8 mouse cellular contexts compared by ENCODE assay signal in genomic region chr6:92943057-92943781, GRCm38 (mm10). TPM values are rescaled to one million over a fixed set of nuclear protein-coding genes. Genes with fewer than 3 reads are reported as not detected.
DNase-seq lines count a peak whose midpoint lies in the region; ATAC-seq and TF ChIP-seq lines count a peak whose summit lies in the region.

Gene Adamts9 (minus strand): TSS chr6:92943492.

- H3K4me2 ChIP-seq in forebrain, embryonic 11.5 days (ENCODE audit: low read depth, low read length, severe bottlenecking), result peak within 1 kb of the TSS; percentile 89
- peak within 1 kb of the TSS; percentile 86 for H3K4me2 ChIP-seq in heart, embryonic 16.5 days (ENCODE audit: low read depth, low read length)
- peak within 1 kb of the TSS; percentile 70 for H3K4me2 ChIP-seq in liver, postnatal 0 days (ENCODE audit: low read depth, low read length)

- no peak for TF ChIP-seq EP300 in liver, postnatal 0 days (IDR thresholded peaks at IDR 0.05; ENCODE audit: low read depth)

- TF ChIP-seq CTCF in liver, postnatal 0 days (IDR thresholded peaks at IDR 0.05; ENCODE audit: low read depth), result 0 out of 2 replicates have a peak, but pooled peaks have one; percentile 7

- H3K27me3 ChIP-seq in forebrain, embryonic 11.5 days (ENCODE audit: control insufficient read depth, insufficient read depth, low read length), result peaks cover 8% of the 10 kb centered on the region; the same call in 1 of the 2 replicates
- H3K27me3 ChIP-seq in heart, embryonic 16.5 days (ENCODE audit: control insufficient read depth, insufficient read depth, low read length), result no peaks in the 10 kb centered on the region; the same call in 1 of the 2 replicates
- H3K27me3 ChIP-seq in liver, postnatal 0 days (ENCODE audit: insufficient read depth, low read length), result peaks cover 54% of the 10 kb centered on the region

- H3K9me3 ChIP-seq in forebrain, embryonic 11.5 days (ENCODE audit: control insufficient read depth, low read length), result no peaks in the 10 kb centered on the region; the same call in 1 of the 2 replicates
- peaks cover 7% of the 10 kb centered on the region for H3K9me3 ChIP-seq in heart, embryonic 16.5 days (replicated peaks; ENCODE audit: control insufficient read depth, low read length)
- no peaks in the 10 kb centered on the region for H3K9me3 ChIP-seq in liver, postnatal 0 days (ENCODE audit: low read length)

- peak within 1 kb of the TSS; percentile 54 for H3K4me3 ChIP-seq in forebrain, embryonic 11.5 days (ENCODE audit: low read depth, low read length)
- peak within 1 kb of the TSS; percentile 74 for H3K4me3 ChIP-seq in heart, embryonic 16.5 days (ENCODE audit: low read length)
- peak within 1 kb of the TSS; percentile 49 for H3K4me3 ChIP-seq in liver, postnatal 0 days (ENCODE audit: low read depth, low read length)

- peak; percentile 7 for DNase-seq in thymus, postnatal 14 days
- DNase-seq in thymus, postnatal 0 days (ENCODE audit: low spot score), result no peak
- peak; percentile 87 for DNase-seq in forebrain, embryonic 11.5 days (ENCODE audit: low spot score)
- DNase-seq in kidney, postnatal 14 days, result peak; percentile 93
- peak; percentile 62 for DNase-seq in liver, postnatal 0 days
- peak; percentile 90 for DNase-seq in ovary, adult 18-20 months (ENCODE audit: low spot score)
- peak; percentile 86 for DNase-seq in urinary bladder, postnatal 4 days (ENCODE audit: low spot score in 2 of 2)

- ATAC-seq in forebrain, embryonic 11.5 days (replicated peaks; ENCODE audit: low FRiP score), result peak; percentile 73
- peak; percentile 82 for ATAC-seq in heart, embryonic 16.5 days (replicated peaks; ENCODE audit: extremely low read depth, insufficient read depth, low FRiP score)
- ATAC-seq in liver, postnatal 0 days, result peak; percentile 43

- H3K36me3 ChIP-seq in forebrain, embryonic 11.5 days (ENCODE audit: control insufficient read depth, insufficient read depth, low read length), result no peaks in the 10 kb centered on the region
- peaks cover 4% of the 10 kb centered on the region; the same call in 1 of the 2 replicates for H3K36me3 ChIP-seq in heart, embryonic 16.5 days (ENCODE audit: control insufficient read depth, insufficient read depth)
- no peaks in the 10 kb centered on the region for H3K36me3 ChIP-seq in liver, postnatal 0 days (replicated peaks; ENCODE audit: insufficient read depth, low read length)

- under 1% methylated on average over 48 of the region's 68 CpGs for WGBS in forebrain, embryonic 11.5 days
- under 1% methylated on average over 67 of the region's 68 CpGs for WGBS in heart, embryonic 16.5 days
- WGBS in liver, postnatal 0 days (ENCODE audit: insufficient replicate concordance), result under 1% methylated on average over 46 of the region's 68 CpGs

- peaks cover 3% of the 10 kb centered on the region; the same call in 1 of the 2 replicates for H3K4me1 ChIP-seq in forebrain, embryonic 11.5 days (replicated peaks; ENCODE audit: control insufficient read depth, insufficient read depth, low read length)
- peaks cover 10% of the 10 kb centered on the region for H3K4me1 ChIP-seq in heart, embryonic 16.5 days (ENCODE audit: control insufficient read depth, insufficient read depth, low read length)
- no peaks in the 10 kb centered on the region for H3K4me1 ChIP-seq in liver, postnatal 0 days (ENCODE audit: insufficient read depth)

- H3K9ac ChIP-seq in forebrain, embryonic 11.5 days (ENCODE audit: low read length), result peak within 1 kb of the TSS; percentile 64
- peak within 1 kb of the TSS; percentile 90 for H3K9ac ChIP-seq in heart, embryonic 16.5 days (ENCODE audit: low read length)
- H3K9ac ChIP-seq in liver, postnatal 0 days (replicated peaks), result peak within 1 kb of the TSS; percentile 30; the same call in 1 of the 2 replicates

- no peak within 1 kb of the TSS for H3K27ac ChIP-seq in forebrain, embryonic 11.5 days (ENCODE audit: low read depth, low read length)
- H3K27ac ChIP-seq in heart, embryonic 16.5 days (ENCODE audit: low read length), result peak within 1 kb of the TSS; percentile 89
- peak within 1 kb of the TSS; percentile 56 for H3K27ac ChIP-seq in liver, postnatal 0 days (ENCODE audit: low read depth)

RNA-seq across cellular contexts. Expression of gene Adamts9, which starts in this region (rescaled TPM):
- polyA plus RNA-seq in thymus, postnatal 0 days (2015; fragmentation: Nextera tagmentation; extraction: Ambion mirVana), result 1.3 and 1.5 TPM in 2 replicates
- 2.3 and 2.8 TPM in 2 replicates for polyA plus RNA-seq in forebrain, embryonic 11.5 days (2014; fragmentation: Nextera tagmentation; extraction: Ambion mirVana)
- 6.3 and 7.7 TPM in 2 replicates for polyA plus RNA-seq in heart, embryonic 16.5 days (2015; fragmentation: Nextera tagmentation; extraction: Ambion mirVana)
- polyA plus RNA-seq in liver, postnatal 0 days (2015; fragmentation: Nextera tagmentation; extraction: Ambion mirVana), result 0.77 and 0.96 TPM in 2 replicates

Comparison
In these comparisons a context has a peak if more than half of its experiments do, and no peak if none do; other contexts are left out.
1. Peak in DNase-seq, ATAC-seq, H3K4me3 ChIP-seq, H3K27ac ChIP-seq, H3K9ac ChIP-seq and H3K4me2 ChIP-seq in liver, postnatal 0 days; RNA of the gene not detected or under 1 TPM.
2. H3K9ac ChIP-seq: peak in every context shown above with its lines; median percentile 90 in heart, embryonic 16.5 days; 64 in forebrain, embryonic 11.5 days; 30 in liver, postnatal 0 days.